Mouse (Mus musculus) CD8-positive naive resting alpha-beta T cell, adult 2 months (primary cell): ENCODE data around the gene Polh.
A peak's percentile ranks its signal among the peaks of the same experiment; 100 is the strongest.

Experiments
- DNase-seq, 2 experiments: peaks; one replicate each; pipeline ENCODE4 v3.0.0; 2022; ENCODE audit warnings: low read depth in 2 of 2, low spot score in 2 of 2

Polh gene

DNA sequence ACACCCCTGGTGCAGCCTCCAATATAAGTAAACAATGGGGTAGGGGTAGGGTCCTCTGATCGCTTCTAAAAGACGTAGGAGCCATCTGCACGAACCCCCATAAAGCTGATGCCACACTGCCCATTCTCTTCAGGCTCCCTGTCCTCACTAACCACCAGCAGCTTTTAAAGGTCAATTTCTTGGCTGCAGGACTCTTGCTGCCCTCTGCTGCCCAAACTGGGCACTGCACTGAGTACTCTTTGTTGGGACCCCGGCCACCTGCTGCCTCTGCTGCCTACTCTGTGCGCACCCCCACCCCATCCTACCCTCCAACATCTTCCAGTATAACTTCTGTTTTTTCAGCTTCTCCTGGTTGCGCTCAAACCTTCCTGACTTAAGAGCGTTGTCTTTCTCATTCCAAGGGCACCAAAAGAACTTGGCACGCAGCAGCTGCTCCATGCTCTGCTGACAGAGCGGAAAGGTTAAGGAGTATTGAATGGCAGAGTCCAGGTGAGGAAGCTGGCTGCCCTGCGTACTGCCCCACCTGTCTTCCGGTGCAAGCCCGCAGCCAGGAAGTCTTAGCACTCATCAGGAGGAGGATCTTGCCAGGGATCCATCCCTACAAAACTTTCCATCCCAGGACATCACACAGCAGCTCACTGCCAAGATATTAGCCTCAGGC is 70.3 kb downstream of the Polh start:
- peak in 1 of 2 experiments; percentile 51 for DNase-seq

DNA sequence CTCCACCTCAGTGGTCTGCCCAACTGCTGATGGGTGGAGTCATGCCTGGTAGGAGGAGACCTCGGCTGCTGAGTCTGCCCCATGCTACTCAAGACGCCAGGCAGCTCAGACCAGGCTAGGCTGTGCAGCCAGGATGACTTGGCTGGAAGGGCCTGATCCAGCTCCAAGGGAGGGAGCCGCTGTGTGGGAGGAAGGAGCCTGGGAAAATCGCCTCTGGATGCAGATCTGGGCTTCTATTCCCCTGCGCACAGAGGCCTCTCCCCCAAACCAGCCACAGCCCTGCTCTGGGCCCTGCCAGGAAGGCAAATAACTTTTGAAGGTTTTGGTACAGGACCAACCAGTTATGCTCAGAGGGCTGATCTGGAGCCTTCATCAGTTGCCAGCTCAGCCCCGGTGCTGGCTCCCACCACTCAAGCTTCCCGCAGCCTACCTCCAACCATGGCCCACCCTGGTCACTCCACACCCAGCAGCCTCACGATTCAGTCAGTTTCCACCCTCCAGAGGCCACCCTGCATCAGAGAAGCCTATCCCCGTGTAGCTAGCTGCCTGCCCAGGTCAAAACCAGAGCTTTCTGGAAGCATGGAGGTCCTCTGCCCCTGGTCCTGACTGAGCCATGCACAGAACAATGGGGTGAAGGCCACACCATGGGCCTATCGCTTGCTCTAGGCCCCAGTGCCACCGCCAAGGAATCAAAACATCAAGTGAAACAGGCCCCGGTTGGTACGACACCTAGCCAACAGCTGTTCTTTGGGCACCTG is 72.5 kb downstream of the Polh start:
- no peak for DNase-seq

DNA sequence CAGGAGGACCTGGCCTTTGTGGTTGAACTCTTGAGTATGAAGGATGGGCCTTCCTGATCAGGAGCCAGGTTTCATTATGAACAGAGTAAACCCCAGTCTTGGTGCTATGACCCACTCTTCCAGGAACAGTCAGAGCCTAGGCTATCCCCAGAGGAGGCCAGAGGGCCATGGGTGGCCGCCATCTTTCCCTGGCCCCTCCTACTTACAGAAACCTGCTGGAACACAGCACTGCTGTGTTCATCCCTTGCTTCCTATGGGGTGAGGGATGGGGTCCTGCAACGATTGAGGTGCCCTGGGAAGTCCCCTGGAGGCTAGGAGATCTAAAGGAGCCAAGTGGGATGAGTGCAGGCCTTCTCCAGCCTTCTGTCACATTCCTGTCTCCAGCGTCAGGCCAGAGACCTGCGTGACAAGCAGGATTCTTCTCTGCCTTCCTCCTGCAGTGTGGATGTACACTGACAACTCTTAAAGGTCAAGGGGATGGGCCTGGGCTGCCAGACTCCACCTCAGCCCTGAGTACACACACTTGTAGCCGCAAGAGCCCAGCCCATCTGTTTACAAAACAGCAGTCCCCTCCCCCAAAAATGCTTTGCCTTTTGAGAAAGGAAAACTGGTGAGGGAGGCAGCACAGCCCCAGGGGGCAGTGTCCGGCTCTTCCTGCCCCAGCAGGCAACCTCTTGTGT is 74.5 kb downstream of the Polh start:
- DNase-seq, result no peak

DNA sequence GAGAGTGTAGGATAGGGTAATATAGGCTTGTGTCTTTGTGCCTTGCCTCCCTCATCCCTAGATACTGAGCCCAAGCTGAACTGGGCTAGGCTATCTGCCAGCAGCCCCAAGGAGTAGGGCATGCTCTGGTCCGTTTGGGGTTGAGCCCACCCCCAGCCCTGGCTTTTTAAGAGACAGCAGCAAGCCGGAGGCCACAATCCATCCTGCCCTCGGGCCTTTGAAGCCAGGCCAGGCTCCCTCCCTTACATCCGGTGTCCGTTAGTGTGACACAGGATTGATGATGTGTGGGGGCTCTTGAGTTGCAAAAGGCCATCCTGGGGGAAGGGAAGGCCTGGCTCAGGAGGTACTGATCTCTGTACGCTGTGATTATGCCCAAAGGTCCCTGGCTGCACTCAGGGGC is 75.8 kb downstream of the Polh start:
- DNase-seq, result no peak

DNA sequence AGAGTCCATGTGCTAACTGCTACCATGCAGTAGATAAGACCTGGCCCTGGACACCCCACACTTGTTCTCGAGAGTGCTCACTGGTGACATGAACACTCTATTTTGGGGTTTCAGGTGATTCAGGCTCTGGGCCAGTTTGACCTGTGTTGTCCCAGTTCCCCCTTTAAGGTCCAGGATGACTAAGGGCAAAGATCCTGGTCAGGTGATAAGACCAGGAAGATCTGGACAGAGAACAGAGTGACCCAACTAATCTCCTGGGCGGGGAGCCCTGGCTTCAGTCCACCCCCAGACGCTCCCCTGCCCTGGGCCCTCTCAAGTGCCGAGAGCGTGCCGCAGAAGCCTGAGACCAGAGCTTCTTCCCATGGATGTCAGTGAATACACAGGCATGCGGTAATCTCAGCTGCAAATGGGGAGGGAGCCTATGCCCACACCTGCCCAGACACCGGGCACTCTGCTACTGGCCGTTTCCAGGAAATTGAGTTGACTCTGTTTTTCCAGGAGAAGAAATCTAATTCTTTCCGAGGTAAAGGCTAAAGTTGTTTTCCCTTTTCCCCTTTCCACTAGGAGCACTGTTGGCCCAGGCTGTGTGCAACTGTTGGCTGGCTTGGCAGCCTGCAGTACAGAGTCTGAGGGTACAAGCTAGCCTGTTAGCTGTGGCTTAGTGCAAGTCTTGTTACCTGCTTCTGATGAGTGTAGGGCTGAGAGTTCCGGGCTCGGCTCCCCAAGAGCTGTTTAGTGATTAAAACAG is 78.3 kb downstream of the Polh start:
- no peak for DNase-seq

DNA sequence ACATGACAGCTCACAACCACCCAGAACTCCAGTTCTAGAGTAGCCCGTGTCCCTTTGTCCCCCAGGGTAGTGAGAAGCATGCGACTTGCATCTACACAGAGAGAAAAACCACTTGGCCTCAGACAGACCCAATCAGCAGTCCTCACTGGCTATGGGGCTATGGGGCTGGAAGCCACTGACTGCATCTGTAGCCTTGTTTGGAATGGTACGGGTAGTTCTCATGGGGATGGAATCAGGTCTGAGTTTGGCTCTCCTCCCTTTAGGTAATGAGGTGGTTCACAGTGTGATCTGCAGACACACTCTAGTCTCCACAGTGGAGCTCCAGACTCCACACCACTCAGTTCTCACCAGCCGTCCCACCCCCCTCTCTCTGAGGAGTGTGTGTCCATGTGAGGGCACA is 79.2 kb downstream of the Polh start:
- no peak for DNase-seq

DNA sequence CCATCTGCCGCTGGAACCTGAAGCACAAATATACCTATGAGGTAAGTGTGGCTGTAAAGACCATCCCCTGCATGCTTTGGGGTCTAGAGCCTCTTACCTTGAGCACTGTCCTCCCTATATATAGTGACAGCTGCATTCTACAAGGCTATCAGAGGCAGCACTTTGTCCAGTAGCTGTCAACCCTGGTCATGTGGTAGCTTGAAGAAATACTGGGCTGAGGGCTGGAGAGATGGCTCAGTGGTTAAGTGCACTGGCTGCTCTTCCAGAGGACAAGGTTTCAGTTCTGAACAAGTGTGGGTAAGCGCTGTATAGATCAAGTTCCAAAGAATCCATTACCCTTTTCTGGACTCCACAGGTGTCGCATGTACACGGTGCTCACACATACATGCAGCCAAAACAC is 79.7 kb downstream of the Polh start:
- no peak for DNase-seq
